Mouse (Mus musculus) forebrain, embryonic 11.5 days (tissue): ENCODE measurements around the gene Gsk3b. TPM values are rescaled to one million over a fixed set of nuclear protein-coding genes. Genes with fewer than 3 reads are reported as not detected.

Experiments
- ATAC-seq: fragments of 200-750 bp; cut with Nextera tagmentation; replicated peaks from 2 replicates; pipeline ENCODE4 v1.8.0; 2017; ENCODE audit warnings: moderate TSS enrichment; ENCODE audit not compliant: low FRiP score
- DNase-seq: peaks from one replicate; pipeline ENCODE4 v3.0.0-alpha.2; 2017; ENCODE audit warnings: low spot score
- H3K27ac ChIP-seq: fragments of 300-500 bp; sonication (generic); 2 replicates; pipeline ENCODE4 v1.5.1; 2014; ENCODE audit warnings: low read depth, low read length
- H3K27me3 ChIP-seq: fragments of 300-500 bp; sonication (generic); 2 replicates; pipeline ENCODE4 v1.6.1; 2014; ENCODE audit warnings: mild to moderate bottlenecking, low read length, mixed read lengths; ENCODE audit not compliant: control insufficient read depth, insufficient read depth
- H3K36me3 ChIP-seq: fragments of 300-500 bp; sonication (generic); 2 replicates; pipeline ENCODE4 v1.6.1; 2014; ENCODE audit warnings: mild to moderate bottlenecking, low read length, moderate library complexity, mixed read lengths; ENCODE audit not compliant: control insufficient read depth, insufficient read depth
- H3K4me1 ChIP-seq: fragments of 300-500 bp; sonication (generic); replicated peaks from 2 replicates; pipeline ENCODE4 v1.6.1; 2014; ENCODE audit warnings: low read length, mixed read lengths; ENCODE audit not compliant: control insufficient read depth, insufficient read depth
- H3K4me2 ChIP-seq: fragments of 300-500 bp; sonication (generic); 2 replicates; pipeline ENCODE4 v1.6.1; 2014; ENCODE audit warnings: low read depth, mild to moderate bottlenecking, low read length, moderate library complexity, mixed read lengths; ENCODE audit not compliant: severe bottlenecking
- H3K4me3 ChIP-seq: fragments of 300-500 bp; sonication (generic); 2 replicates; pipeline ENCODE4 v1.5.1; 2014; ENCODE audit warnings: low read depth, low read length
- H3K9ac ChIP-seq: fragments of 300-500 bp; sonication (generic); 2 replicates; pipeline ENCODE4 v1.6.1; 2014; ENCODE audit warnings: low read length
- H3K9me3 ChIP-seq: fragments of 300-500 bp; sonication (generic); 2 replicates; pipeline ENCODE4 v1.6.1; 2016; ENCODE audit warnings: low read length, mixed read lengths; ENCODE audit not compliant: control insufficient read depth
- WGBS: fragments of 180-500 bp; shearing (Covaris S2); extraction: QIAGEN DNeasy Blood & Tissue Kit; methylation state at CpG from one replicate; pipeline ENCODE4 v1.1.7; 2014; 5-methylcytosine and 5-hydroxymethylcytosine counted together
- polyA plus RNA-seq: library from polyadenylated mRNA; unstranded; fragments of >200 nt; fragmentation: Nextera tagmentation; extraction: Ambion mirVana; gene quantifications from 2 replicates; pipeline ENCODE4 v1.2.1, GENCODE M21; 2014

The Gsk3b gene
- polyA plus RNA-seq, 1 experiment from 2014 or later, result 110 TPM

GRCm38 (mm10) chr16:38239729-38240128 lies 150.9 kb downstream of the Gsk3b start:
- Histone ChIP-seq H3K9ac (no peak overlapping the region), H3K27me3 (no peaks in the 10 kb centered on the region), H3K9me3 (no peaks in the 10 kb centered on the region), H3K27ac (no peak overlapping the region), H3K4me1 (no peaks in the 10 kb centered on the region), H3K36me3 (peaks cover 2% of the 10 kb centered on the region; the same call in 1 of the 2 replicates), H3K4me2 (no peak overlapping the region), H3K4me3 (no peak overlapping the region)
- DNase-seq (no peak), ATAC-seq (no peak)
- WGBS, result 91% methylated on average over 5 of the region's 5 CpGs

- WGBS, result 96% methylated on average over 10 of the region's 10 CpGs
- DNase-seq (no peak), ATAC-seq (no peak)
Observed at GRCm38 (mm10) chr16:38240167-38240566, 151.4 kb downstream of the Gsk3b start.

GRCm38 (mm10) chr16:38244111-38244510 lies 155.3 kb downstream of the Gsk3b start:
- H3K27ac ChIP-seq, result no peak overlapping the region
- 93% methylated on average over 6 of the region's 6 CpGs for WGBS
- no peak overlapping the region for H3K4me3 ChIP-seq
- H3K27me3 ChIP-seq, result no peaks in the 10 kb centered on the region
- H3K9ac ChIP-seq, result no peak overlapping the region
- no peak for ATAC-seq
- H3K36me3 ChIP-seq, result peaks cover 2% of the 10 kb centered on the region; the same call in 1 of the 2 replicates
- no peak overlapping the region for H3K4me2 ChIP-seq
- no peaks in the 10 kb centered on the region for H3K9me3 ChIP-seq
- H3K4me1 ChIP-seq, result no peaks in the 10 kb centered on the region
- DNase-seq, result no peak

More at GRCm38 (mm10) chr16:38240167-38240566, 151.4 kb downstream of the Gsk3b start:
- no peak overlapping the region for H3K9ac ChIP-seq
- no peaks in the 10 kb centered on the region for H3K27me3 ChIP-seq
- no peak overlapping the region for H3K27ac ChIP-seq
- H3K4me3 ChIP-seq, result no peak overlapping the region
- no peak overlapping the region for H3K4me2 ChIP-seq
- no peaks in the 10 kb centered on the region for H3K9me3 ChIP-seq
- no peaks in the 10 kb centered on the region for H3K4me1 ChIP-seq
- H3K36me3 ChIP-seq, result peaks cover 2% of the 10 kb centered on the region; the same call in 1 of the 2 replicates

GRCm38 (mm10) chr16:38245379-38245778 lies 156.6 kb downstream of the Gsk3b start:
- H3K4me3 ChIP-seq, result no peak overlapping the region
- ATAC-seq (no peak), DNase-seq (no peak)
- peaks cover 2% of the 10 kb centered on the region; the same call in 1 of the 2 replicates for H3K36me3 ChIP-seq
- no peak overlapping the region for H3K4me2 ChIP-seq
- no peaks in the 10 kb centered on the region for H3K9me3 ChIP-seq
- WGBS, result 69% methylated on average over 2 of the region's 2 CpGs
- no peaks in the 10 kb centered on the region for H3K27me3 ChIP-seq
- H3K9ac ChIP-seq, result no peak overlapping the region
- no peak overlapping the region for H3K27ac ChIP-seq
- no peaks in the 10 kb centered on the region for H3K4me1 ChIP-seq

- H3K9me3 ChIP-seq, result no peaks in the 10 kb centered on the region
- no peak for ATAC-seq
- H3K36me3 ChIP-seq, result peaks cover 2% of the 10 kb centered on the region; the same call in 1 of the 2 replicates
- H3K9ac ChIP-seq, result no peak overlapping the region
- no peak overlapping the region for H3K4me3 ChIP-seq
- H3K4me1 ChIP-seq, result no peaks in the 10 kb centered on the region
- WGBS, result 85% methylated on average over 5 of the region's 5 CpGs
- no peak for DNase-seq
- no peaks in the 10 kb centered on the region for H3K27me3 ChIP-seq
- no peak overlapping the region for H3K27ac ChIP-seq
- H3K4me2 ChIP-seq, result no peak overlapping the region
Observed at GRCm38 (mm10) chr16:38245849-38246585, 157.2 kb downstream of the Gsk3b start.

- no peak for ATAC-seq
- Histone ChIP-seq H3K27me3 (no peaks in the 10 kb centered on the region), H3K27ac (no peak overlapping the region), H3K9ac (no peak overlapping the region), H3K9me3 (no peaks in the 10 kb centered on the region), H3K4me1 (no peaks in the 10 kb centered on the region), H3K4me2 (no peak overlapping the region), H3K4me3 (no peak overlapping the region), H3K36me3 (no peaks in the 10 kb centered on the region)
- no peak for DNase-seq
- 61% methylated on average over 13 of the region's 13 CpGs for WGBS
Observed at GRCm38 (mm10) chr16:38248331-38248961, 159.6 kb downstream of the Gsk3b start.

- no peak for DNase-seq
- WGBS, result 88% methylated on average over 6 of the region's 6 CpGs
- H3K4me1 ChIP-seq, result no peaks in the 10 kb centered on the region
- H3K27ac ChIP-seq, result no peak overlapping the region
- no peaks in the 10 kb centered on the region for H3K9me3 ChIP-seq
- H3K4me3 ChIP-seq, result no peak overlapping the region
- ATAC-seq, result no peak
- no peaks in the 10 kb centered on the region for H3K36me3 ChIP-seq
- no peak overlapping the region for H3K4me2 ChIP-seq
- no peaks in the 10 kb centered on the region for H3K27me3 ChIP-seq
- no peak overlapping the region for H3K9ac ChIP-seq
Observed at GRCm38 (mm10) chr16:38250467-38250866, 161.7 kb downstream of the Gsk3b start.

- Histone ChIP-seq H3K9ac (no peak overlapping the region), H3K4me2 (no peak overlapping the region), H3K36me3 (no peaks in the 10 kb centered on the region), H3K4me3 (no peak overlapping the region), H3K9me3 (no peaks in the 10 kb centered on the region), H3K4me1 (no peaks in the 10 kb centered on the region), H3K27me3 (no peaks in the 10 kb centered on the region), H3K27ac (no peak overlapping the region)
- DNase-seq (no peak), ATAC-seq (no peak)
- 83% methylated on average over 14 of the region's 14 CpGs for WGBS
Observed at GRCm38 (mm10) chr16:38254001-38254400, 165.2 kb downstream of the Gsk3b start.
